Mouse (Mus musculus): ENCODE measurements at regions not wholly inside any gene's neighbourhood (a gene's known extent, or its start where the extent isn't known, plus 50 kb on each side); places are given as distances from the start of the nearest gene placed in this dataset.

- DNase-seq (ENCODE audit: low read depth, low spot score), result no peak
Observed at GRCm38 (mm10) chr15:36347333-36347845, 660.2 kb downstream of the Zfp706 start.

DNA sequence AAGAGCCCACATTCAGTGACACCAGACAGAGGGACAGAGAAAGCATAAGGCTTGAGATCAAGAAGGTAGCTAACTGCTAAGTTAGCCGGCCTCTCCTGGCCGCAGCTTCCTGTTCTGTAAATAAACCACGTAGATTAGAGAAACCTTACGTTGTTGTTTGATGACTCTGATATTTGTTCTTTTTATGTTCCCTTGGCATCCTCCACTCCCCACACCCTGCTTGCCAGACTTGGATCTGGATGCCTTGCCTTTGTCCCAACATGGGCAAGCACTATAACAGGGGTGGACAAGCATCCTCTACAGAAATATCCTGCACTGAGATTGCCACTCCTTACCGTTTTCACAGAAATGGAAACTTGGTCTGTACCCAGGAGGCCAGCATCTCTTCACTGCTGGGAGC is 661.4 kb downstream of the Zfp706 start:
- DNase-seq (ENCODE audit: low read depth, low spot score), result no peak

GRCm38 (mm10) chr15:36345413-36345812 is 662.2 kb downstream of the Zfp706 start:
- DNase-seq (ENCODE audit: low read depth, low spot score), result no peak

- no peak for DNase-seq (ENCODE audit: low read depth, low spot score)
Observed at GRCm38 (mm10) chr15:36339971-36340550, 667.5 kb downstream of the Zfp706 start.

DNA sequence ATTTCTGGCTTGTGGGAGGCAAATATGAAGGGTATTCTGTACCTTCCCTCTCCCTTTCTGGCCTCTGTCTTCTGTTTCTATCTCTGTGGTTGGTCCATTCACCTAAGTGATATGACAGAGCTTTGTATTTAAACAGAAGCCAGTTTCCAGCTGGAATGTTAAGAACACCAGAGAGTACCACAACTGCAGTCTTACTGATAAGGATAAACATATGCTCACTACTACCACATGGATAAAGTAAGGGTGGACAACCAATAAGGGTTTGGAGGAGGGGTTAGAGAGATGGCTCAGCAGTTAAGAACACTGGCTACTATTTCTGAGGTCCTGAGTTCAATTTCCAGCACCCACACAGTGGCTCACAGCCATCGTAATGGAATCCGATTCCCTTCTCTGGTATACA is 668.8 kb downstream of the Zfp706 start:
- DNase-seq (ENCODE audit: low read depth, low spot score), result no peak

- no peak for DNase-seq (ENCODE audit: low read depth, low spot score)
Observed at GRCm38 (mm10) chr15:36336857-36337256, 670.7 kb downstream of the Zfp706 start.

- DNase-seq (ENCODE audit: low read depth, low spot score), result no peak
Observed at GRCm38 (mm10) chr15:36335116-36335515, 672.5 kb downstream of the Zfp706 start.

DNA sequence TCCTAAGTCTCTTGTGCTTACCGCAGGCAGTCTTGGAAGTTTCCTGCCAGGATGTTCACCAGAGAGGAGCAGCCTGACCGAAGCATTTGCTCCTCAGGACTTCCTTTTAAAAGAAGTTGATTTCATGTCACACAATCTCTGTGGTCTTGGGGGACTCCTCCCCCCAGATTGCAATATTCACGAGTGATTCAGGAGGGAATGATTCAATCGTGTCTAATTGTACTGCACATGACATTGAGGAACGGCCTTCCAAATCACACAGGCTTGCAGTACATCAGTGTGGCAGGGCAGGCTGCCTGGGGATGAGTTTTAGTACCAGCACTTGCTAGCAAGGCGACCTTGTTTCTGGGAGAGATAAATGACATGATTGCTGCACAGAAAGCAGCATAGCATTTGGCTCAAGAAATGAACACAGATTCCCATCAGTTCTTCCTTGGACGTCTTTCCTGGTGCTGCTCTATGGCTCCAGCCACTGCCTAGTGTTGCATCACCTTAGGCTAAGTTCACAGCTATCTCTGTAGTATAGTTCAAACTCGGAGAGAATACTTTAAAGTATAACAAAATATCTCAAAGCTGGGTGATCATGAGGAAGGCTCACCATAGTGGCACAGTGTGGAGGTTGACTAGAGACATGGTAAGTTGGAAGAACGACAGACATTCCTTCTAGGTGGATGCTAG is 673.0 kb downstream of the Zfp706 start:
- DNase-seq (ENCODE audit: low read depth, low spot score), result no peak

DNA sequence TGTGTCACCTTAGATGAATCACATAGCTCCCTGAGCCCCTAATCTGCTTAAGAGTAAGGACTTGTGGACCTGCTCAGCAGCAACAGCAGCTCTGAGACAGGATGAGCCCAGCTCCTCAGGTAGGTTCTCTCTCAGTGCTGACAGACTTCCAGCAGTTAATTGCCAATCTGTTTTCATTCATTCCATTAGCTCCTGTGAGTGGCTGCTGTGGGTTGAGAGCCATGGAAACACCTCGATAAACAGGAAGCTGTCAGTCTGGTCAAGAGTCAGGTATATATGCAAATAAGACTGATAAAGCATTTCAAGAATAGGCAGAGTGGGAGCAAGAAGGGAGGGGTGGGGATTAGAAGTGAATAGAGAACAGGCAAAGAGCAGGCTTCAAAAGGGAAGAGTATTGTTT is 673.7 kb downstream of the Zfp706 start:
- DNase-seq (ENCODE audit: low read depth, low spot score), result peak; percentile 9

DNA sequence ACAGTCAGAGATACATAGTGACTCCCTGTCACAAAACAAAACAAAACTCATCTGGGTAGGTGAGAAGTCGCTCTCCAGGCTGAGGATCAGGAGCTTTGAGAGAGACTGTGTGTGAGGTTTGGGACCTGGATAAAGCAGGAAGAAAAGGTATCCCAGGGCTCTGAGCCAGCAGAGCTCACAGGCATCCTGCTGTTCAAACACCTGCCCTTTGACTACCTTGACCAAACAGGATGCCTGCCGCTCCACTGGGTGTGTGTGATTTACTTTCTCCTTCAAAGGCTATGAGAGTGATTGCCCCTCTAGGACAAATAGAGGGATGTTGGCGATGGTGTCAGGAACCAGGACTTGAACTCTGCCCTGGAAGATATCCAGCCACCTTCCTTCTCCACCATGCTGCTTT is 674.3 kb downstream of the Zfp706 start:
- no peak for DNase-seq (ENCODE audit: low read depth, low spot score)
